Mouse (Mus musculus) embryo, embryonic 11.5 days (tissue): Measurements from ENCODE around the gene Faap100.
"Not testable (repeated sequence)": the region's sequence is repeated elsewhere in the genome, so short reads cannot be mapped to it uniquely, and the experiment has no call there.

Experiments used
- DNase-seq: peaks from one replicate; pipeline ENCODE4 v3.0.0-alpha.2; 2012; ENCODE audit warnings: low read depth, low spot score

The Faap100 gene

DNA sequence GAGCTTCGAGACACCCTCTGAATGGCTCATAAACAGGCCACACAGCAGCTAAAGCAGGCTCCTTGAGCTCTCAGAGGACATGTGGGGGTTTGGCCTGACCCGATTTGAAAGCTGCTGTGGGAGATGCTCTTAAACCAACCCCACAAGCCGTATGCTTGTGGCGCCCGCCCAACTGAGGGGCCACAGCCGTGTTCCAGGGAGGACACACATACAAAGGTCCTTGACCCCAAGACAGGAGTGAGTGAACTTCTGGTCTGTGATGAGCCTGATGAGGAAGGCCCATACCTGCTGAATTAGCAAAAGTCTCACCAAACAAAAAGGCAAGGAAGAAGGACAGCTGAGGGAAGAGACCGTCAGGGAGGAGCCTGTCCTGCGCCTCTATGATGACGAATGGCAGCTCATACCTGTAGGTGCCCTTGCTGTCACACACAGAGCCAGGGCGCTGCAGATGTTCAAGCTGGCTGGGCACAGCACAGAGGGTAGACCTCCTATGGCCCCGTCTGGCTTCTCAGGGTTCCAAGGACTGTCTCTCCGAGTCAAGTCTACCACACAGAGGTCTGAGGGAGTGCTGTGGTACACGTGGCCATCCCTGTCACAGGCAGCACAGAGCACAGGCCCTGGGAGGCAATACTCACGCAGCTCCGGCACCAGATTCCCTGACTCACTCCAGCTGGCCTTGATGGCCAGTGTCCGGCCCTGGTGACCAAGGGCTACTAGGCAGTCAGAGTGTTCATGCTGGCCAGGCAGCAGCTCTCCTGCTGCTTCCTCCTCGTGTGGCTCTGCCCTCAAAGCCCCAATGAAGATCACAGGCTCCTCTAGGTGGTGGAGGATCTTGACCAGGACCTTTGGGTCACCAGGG lies 2.0 kb downstream of the Faap100 start:
- no peak for DNase-seq

GRCm38 (mm10) chr11:120375324-120375723 lies 3.2 kb downstream of the Faap100 start:
- DNase-seq = no peak

DNA sequence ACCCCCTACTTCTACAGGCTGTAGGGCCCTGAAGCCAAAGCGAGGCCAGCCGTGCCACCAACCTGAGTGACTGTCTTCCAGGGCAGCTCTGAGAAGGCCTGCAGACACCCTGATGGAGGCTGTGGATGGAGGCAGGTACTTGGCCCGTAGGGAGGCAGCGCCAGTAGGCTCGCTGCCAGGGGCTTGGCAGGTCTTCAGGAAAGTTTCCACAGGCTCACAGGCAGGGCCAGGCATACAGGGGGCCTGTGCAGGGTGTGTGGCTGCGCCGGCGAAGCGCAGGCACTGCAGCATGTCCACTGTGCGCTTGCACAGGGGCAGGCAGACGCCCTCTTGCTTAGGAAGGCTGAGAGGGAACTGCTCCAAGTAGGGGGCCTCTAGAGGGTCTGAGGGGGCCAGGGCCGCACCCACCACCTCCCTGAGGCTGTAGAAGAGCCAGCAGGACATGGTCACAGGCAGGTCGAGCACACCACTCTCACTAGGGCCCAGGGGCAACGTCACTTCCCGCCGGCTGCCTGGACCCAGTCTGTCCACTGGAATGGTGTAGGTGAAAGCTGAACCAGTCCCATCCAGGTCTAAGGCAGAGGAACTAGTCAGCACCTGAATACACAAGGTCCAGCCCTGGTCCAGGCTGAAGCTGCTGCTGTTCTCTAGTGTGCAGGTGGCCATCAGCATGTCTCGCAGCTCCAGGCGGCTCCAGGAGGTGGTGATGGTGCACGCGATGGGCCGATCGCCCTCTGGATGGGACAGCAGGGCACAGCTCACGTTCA lies 4.6 kb downstream of the Faap100 start:
- no peak for DNase-seq

DNA sequence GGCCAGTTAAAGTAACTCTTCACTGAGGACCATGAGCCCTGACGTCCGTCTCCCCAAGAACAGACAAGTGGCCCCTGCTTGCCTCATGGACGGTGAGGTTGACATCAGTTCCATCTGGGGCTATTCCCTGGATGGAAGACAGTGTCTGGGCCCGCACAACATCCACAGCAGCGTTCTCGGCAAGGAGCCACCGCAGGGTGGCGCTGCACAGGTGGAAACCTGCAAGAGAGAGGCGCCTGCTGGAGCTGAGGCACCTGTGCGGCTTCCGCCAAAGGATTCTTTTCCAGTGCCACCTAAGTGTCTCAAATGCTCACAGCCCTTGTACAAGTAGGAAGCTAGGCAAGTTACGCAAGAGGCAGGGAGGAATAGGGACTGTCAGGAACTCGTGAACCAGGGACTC lies 5.5 kb downstream of the Faap100 start:
- no peak for DNase-seq

DNA sequence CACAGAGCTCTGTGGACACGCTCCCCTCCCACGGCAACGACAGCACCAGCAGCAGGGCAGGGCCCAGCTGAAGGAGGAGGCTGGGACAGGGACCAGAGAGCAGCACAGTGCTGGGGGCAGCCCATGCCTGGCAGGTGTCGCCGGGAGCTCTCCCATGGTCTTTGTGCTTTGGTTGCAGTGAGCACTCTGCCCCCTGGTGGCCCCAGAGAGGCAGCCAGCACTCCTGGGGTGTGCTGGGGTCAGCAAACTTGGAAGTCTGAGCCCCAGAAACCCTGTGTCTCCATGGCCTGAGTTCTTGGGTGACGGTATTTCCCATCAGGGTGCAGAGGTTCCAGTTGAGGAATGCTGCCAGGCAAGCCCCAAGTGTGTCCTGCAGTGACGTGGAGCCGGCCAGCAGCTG lies 8.9 kb downstream of the Faap100 start:
- DNase-seq = no peak

- no peak for DNase-seq
These were observed 12.0 kb downstream of the Faap100 start for GRCm38 (mm10) chr11:120366443-120367027.

DNA sequence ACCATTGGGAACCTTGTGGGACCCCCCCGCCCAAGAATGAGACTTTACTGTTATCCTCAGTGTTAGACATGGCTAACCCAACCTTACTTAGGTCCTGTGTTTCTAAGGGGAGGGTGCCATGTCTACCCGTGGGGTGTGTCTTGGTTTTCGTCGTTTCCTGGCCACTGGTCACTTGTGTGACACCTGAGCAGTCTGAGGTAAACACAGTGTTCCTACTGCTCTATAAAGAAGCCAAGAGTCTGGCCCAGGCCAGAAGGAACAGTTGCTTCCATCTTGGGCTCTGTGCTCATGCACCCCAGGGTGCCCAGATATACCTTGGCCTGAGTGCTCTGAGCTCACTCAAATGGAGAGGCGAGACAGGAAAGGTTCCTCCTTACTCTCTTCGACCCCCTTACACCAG lies 15.7 kb downstream of the Faap100 start:
- DNase-seq = no peak

- no peak for DNase-seq
These were observed 17.3 kb downstream of the Faap100 start, which contains the start of gene Fscn2 for GRCm38 (mm10) chr11:120361295-120361694. Gene Fscn2, plus strand, starts transcription at chr11:120361534.

DNA sequence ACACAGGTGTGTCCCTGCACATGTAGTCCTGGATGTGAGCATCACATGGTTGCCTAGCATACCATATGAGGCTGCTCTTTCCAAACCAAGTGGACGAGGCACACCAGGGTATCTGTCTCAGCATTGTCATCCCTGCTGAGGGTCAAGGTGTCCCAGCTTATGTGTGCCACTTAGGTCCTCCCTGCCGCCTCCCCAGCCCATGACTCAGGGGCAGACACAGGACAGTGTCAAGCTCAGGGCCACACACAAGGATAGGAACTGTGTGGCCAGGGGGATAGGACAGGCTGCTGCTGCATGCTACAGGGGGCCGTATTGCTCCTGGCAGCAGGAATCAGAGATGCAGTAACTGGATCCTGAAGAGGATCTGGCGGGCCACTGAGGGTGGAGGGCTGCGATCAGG lies 17.8 kb downstream of the Faap100 start:
- DNase-seq = no peak

DNA sequence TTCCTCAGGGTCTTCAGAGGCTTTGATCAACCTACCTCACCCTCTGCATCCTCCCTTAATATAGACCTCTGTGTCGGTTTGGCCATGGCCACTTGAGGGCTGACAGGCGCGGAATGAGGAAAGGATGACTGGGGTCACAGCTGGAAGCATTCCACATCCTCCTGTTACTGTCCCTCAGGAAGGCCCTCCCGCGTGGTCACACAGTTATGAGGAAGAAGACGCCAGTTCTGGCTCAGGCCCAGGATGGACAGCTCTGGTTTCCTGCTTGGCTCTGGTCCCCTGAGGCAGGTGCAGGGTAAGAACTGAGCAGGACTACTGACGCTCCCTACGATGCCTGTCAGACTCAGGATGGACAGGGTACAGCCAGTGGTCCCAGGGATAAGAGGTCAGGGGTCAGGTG lies 18.5 kb downstream of the Faap100 start:
- no peak for DNase-seq

DNA sequence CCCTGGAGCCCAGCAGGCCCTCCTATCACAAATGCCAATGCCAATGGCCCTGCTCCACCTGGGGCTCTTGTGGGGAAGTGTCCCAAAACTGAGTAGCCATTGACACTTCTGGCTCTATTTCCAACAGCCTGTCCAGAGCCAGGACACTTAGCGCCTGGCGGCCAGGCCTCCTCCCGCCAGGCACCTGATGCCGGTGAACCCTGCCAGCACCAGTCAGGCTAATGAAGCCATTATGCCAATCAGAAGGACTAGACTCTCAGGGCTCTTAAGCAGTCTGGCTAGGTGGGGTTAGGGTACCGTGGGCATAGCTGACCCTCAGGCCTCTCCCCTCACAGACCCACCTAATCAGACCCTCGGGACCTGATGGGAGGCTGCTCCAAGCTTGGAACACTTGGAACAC lies 19.2 kb downstream of the Faap100 start:
- DNase-seq = no peak

GRCm38 (mm10) chr11:120357791-120358401 lies 20.7 kb downstream of the Faap100 start:
- no peak for DNase-seq

- no peak for DNase-seq
These were observed 21.7 kb downstream of the Faap100 start for GRCm38 (mm10) chr11:120356900-120357299.

GRCm38 (mm10) chr11:120356319-120356840 lies 22.2 kb downstream of the Faap100 start:
- DNase-seq = no peak

GRCm38 (mm10) chr11:120355277-120356039 lies 23.1 kb downstream of the Faap100 start:
- DNase-seq = no peak

- DNase-seq = no peak
These were observed 24.0 kb downstream of the Faap100 start for GRCm38 (mm10) chr11:120354304-120355276.

DNA sequence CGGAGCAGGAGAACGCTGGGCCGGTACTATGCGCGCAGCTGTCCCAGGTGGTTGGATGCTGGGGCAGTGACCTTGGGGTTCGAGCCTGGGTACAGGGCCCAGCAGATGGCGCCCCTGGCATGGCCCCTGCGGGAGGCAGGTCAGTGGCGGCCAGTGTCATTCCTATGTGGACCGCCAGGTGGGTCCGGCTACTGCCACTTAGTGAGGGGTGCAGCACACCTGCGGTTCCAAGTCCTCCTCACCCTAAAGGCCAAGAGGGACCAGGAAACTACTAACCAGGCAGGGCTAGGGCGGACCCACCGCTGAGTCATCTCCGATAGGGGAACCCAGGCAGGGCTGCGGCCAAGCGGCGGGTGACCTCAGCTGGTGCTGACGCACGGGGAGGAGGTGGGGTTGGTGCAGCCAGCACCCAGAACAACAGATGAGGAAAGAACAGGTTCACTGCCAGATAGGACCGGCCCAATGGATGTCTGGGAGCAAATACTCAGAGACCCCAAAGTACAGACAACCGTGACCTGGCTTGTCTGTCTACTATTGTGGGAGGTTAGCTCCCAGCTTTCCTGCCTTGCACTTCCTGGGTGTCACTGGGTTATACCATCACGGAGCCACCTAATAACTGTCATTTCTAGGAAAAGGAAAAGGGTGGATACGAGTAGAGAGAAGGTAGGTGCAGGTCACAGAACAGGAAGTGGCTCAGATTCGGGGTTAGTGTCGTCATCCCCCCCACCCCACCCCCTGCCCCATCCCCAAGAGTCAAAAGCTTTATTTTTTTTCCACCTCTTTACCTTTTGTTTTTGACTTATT lies 24.9 kb downstream of the Faap100 start:
- DNase-seq = no peak

DNA sequence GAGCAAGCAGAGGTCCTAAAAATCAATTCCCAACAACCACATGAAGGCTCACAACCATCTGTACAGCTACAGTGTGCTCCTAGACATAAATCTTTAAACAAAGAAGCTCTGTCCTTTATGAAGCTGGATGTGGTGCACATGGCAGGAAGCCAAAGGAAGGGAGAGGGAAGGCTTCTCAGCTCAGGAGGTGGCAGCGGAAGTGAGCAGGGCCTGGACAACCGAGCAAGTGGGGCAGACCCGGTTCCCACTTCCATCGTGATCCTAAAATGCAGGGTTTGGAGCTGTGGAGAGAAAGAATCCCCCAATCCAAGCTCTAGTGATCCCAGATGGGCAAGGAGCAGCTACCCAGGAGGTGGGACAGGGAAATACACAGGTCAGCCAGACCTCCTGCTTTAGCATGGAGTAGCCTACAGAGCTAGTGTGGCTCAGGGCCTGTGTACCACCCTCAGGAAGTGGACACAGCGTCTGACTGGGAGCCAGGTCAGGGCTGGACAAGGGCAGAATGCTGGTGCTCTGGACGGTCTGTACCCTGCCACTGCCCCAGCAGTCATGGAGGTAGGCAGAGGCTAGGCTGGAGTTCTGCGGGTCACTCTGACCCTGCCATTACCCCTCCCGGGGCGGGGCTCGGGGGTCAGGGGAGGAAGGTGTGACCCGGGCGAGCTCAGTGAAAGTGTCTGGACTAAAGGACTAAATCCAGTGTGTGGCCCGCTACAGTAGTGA lies 25.8 kb downstream of the Faap100 start:
- DNase-seq = no peak

GRCm38 (mm10) chr11:120352093-120352350 lies 26.5 kb downstream of the Faap100 start:
- not testable (repeated sequence) for DNase-seq
